Mouse (Mus musculus) layer of hippocampus, adult 8-10 months (tissue): ENCODE data around the gene Nfib. TPM values are rescaled to one million over a fixed set of nuclear protein-coding genes. Genes with fewer than 3 reads are reported as not detected.
A peak's percentile ranks its signal among the peaks of the same experiment; 100 is the strongest.

Source experiments
- DNase-seq, 2 experiments: peaks; one replicate each; pipeline ENCODE4 v3.0.0; 2022; ENCODE audit warnings: low spot score in 2 of 2
- total RNA-seq, 4 experiments: library from RNA; stranded (reverse); gene quantifications; 2 replicates each; pipeline ENCODE4 v1.2.4; 2022

Nfib gene
- total RNA-seq, 4 experiments from 2014 or later = 125 to 165 (median 149) TPM

DNA sequence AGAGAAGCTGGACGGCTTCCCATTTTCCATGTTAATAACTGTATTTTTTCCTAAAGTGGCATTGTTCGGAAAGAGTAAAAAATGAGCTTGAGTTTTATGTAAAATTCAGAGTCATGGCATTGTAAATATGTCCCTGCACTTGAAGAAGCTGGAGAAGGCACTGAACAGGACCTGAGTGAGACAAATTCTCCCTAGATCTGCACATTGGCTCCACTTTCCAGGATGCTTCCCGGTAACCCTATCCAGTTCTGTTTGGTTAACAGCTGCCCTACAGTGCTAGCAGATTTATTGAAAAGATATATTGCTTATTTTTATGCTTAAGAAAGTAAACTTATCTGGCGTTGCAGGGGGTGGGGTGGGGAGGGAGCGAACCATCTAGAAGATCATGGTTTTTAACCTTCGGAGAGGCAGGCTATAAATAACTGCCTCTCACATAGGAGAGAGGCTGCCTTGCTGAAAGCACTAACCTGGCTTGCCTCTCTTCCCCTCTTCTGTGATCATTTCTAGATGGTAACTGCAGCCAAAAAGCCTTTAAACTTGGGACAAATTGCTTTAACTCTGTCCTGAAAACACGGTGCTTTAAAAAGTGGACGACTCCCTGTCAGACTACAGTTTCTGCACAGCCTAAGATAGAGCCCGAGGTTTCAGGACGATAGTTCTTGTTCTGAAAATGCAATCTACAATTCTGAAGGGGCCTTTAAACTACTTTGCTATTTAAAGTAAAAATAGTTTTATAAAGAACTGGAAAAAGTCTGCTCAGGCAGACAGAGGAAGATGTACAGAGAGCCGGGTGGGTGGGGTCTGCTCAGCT lies 394.4 kb downstream of the Nfib start:
- DNase-seq = no peak

DNA sequence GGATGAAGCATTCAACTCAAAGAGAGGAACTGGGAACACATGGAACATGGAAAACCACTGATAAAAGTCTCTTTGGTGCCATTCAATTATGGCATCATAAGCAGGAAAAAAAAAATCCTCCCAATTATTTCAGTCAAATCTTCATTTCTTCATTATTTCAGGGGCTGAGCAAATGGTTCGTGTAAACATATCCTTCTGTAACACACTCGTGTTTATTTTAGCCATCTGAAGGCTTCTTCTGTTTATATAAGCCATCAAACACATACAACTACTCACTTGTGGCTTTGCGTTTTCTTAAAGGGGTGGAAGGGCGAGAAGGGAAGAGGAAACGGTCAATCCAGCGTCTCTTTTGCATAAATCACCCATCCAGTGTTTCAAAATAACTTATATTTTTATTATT lies 399.5 kb downstream of the Nfib start:
- no peak for DNase-seq

DNA sequence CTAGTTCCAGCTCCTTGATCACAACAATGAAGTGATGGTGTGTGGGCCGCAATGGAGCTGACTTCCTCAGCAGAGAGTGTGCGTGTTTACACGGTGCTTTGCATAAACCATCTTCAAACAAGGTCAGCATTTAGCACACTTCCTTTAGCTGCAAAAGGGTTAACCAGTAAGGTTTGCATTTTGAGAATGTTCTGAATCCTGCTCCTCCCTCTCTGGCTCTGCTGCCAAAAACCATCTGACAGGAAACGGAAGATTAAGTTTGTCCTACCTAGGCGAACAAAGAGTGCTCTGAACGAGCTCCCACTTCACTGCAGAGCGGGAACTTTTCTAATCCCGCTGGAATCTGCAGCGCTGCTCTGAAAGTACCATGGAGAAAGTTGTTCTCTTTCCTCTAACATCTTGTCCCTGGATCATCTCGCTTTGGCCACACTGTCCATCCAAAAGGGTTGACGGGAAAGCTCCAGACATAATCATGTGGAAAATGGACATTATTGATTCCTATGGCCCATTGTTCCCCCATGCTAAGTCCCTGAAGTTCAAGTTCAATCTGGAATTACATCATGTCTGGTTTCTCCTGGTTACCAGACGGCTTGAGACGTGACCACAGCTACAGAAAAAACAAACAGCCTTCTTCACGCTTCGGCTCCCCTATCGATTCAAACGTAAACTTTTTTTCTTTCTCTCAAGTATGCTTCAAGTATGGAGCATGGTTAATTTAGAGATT lies 401.2 kb downstream of the Nfib start:
- no peak for DNase-seq

DNA sequence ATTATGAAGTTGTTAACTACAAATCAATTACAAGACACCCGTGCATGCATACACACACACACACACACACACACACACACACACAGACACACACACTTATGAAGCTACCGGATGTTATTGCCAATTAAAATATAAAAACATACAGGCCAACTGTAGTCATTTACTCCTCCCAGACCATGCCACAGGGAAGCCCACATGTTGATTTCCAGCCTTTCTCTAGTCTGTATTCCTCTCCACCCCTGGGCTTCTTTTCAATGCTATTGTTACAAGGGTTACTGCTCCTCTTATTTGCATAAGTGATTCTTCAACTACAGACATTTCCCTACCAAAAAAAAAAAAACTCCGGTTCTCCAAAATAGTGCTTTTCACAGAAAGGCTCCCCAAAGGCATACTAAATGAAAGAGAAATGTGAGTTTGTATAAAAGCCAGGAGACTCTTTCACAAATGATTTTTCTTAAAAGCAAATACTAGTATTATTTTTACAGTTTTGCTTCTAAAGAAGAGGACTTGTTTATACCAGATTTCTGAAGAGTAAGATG lies 402.1 kb downstream of the Nfib start:
- DNase-seq = no peak

DNA sequence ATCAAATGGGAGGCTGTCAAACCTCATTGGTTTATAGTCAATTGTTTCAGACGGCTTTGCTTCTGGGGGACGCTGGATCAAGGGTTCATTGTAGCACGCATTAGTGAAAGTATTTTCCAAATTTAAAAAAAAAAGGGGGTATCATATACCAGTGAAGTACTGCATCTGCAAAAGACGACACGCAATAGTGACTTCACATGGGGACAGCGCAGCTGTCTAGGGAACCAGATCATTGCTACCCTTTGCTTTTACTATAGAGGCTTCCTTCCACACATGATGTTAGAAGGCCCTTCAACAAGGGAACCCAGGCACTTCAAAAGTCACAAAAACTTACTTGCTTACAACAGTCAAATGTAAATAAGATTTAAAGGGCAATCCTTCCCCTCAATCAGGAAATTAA lies 402.6 kb downstream of the Nfib start:
- DNase-seq = no peak

DNA sequence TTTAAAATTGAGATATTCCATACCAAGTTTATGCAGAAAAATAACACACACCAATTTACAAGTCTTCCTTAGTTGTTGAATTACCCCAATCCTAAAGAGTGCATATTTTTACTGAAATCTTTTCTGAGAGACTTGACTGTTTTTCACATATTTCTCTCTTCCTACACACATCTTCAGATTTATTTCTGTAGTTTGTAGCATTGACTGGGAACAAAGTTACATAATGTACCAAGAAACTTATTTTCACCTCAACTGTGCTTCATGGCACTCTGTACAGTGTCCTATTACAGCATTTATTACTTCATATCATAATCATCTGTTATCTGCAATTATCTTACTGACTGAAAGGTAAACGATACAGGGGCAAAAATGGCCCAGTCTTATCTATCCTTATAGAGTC lies 406.9 kb downstream of the Nfib start:
- no peak for DNase-seq

DNA sequence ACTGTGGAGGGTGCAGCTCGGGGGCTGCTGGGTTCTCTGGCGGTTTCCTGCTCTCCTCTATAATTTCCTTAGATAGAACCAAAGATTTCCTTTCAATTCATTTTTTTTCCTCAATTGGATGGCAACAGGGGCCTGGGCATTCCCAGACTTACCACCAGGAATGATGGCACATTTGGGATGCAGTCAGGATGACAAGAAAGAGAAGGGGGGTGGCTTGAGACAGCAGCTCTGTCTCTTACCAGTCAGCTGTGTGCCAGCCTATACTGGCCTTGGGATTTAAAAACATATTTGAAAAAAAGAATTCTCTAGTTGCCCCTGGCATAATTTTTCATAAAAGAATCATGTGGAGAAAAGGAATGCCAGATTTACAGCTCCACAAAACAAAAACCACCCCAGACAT lies 408.0 kb downstream of the Nfib start:
- no peak for DNase-seq

DNA sequence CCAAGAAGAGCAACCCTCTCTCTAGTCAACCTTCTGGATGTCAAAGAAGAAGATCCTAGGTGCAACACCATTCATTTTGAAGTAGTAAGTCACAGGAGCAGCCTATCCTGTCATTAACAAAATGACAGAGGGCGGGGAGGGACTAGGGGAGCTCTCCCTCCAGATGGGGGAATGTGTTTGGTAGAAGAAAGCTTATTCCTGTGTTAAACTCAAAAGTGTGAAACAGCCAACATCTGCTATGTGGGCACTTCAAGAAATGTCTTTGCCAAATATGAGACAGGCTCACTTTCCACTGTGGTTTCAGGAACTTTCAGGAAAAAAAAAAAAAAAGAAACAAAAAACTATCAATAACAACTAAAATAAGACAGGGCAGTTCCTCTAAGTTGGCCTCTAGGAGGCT lies 411.5 kb downstream of the Nfib start:
- DNase-seq = no peak

DNA sequence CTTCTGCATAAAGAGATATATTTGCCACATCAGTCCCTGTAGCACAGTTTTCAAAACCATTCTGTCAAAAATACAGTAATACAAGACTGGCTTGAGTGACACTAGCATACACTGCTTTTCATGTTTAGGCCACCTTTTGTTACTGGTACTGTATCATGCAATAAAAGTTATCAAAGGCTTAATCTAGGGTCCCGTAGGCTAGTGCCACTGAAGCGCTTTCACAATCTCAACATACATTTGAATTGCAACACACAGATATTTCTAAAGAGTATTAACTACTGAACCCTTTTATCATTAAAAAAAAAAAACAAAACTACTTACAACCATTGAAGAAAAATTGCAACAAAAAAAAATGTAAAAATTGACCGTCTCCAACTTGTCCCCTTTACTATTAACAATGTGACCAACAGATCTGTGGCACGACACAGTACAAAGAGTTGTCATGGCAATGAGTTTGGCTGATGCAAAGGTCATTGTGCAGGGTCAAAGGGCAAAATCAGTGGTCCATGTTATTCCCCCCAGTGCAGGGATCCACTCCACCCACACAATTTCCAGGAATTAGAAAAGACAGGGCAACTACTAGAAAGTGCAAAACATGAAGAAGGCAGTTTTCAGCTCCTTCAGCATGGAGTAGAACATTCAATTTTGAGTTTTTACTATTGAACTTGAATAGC lies 414.2 kb downstream of the Nfib start:
- DNase-seq = no peak

DNA sequence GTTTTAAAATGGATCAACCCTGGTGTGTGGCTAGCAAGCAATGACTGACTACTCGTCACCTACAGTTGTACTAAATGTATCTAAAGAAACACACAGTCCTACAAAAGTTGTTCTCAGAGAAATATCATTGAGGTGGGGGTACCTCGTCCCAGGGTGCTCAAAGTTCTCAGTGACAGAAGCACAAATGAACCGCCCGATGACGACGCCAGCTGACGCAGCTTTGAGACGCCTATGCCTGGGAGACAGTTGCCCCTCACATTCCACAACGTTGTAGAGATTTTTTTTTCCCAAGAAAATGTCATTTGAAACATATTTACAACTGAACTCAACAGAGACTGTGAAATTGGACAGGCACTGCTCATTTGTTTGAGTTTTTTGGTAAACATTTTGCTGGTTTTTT lies 414.9 kb downstream of the Nfib start:
- DNase-seq = no peak

DNA sequence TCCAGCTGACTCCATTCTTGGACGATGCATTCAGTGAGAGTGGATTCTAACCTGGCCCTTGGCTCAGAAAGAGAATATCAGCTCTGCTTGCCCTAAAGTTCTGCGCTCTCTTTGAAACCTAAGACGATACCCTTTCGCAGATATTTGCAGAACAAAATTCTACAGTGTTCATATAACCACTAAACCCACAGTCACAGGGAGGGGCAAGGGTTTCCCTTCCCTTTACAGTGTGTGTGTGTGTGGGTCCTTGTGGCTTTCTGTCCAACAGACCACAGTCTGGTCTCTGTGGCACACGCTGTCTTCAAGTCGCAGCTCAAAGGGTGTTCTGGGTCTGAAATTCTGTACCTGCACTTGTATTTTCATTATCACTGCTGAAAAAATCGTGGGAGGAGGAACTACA lies 416.0 kb downstream of the Nfib start:
- DNase-seq = no peak

DNA sequence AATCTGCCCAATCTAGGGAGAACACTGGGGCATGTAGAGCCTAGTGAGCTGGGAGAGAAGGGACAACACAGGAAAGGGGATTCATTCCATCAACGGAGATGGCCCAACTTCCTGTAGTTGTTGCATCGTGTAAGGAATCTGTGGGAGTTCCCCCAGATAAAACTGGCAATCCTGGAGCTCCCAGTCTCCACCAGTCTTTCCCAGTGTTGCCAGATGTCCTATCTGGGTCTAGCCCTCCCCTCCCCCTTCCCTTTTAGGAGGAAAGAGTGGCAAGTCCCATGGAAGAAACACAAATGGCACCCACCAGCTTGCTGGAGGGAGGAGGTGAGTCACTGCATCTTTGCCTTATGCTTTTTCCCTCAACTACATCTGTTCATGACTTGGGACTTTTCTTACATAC lies 417.4 kb downstream of the Nfib start:
- DNase-seq = peak; percentile 38 to 45

DNA sequence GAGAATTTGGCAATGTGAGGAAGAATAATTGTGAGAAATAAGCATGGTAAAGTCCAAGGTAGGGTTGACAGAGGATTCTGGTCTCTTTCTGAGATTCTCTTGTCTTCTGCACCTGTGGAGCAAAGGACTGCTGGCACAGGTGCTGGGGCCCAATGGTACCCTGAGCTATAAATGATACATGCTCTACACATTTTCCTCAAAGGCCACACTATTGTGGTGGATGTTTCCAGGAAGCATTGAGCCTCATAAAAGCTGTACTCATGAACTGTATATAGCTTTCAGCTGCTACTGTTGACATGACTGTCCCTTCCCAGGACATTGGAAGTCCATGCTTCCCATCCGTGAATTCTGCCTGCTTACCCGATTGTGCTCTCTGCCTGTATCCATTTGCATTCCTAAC lies 418.1 kb downstream of the Nfib start:
- no peak for DNase-seq

DNA sequence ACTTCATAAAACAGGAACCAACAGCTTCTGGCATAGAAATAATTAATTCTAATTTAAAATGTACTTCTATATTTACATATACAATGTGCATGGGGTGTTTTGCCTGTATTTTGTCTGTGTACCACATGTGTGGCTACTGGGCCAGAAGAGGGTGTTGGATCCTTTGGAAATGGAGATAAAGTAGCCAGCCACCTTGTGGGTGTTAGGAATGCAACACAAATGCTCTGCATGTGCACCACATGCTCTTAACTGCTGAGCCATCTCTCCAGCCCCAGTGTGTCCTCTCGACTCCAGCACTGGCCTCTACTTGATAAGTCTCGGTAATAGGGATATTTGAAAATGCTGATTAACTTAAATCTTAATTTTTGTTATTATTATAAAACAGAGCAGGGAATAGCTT lies 418.6 kb downstream of the Nfib start:
- no peak for DNase-seq

DNA sequence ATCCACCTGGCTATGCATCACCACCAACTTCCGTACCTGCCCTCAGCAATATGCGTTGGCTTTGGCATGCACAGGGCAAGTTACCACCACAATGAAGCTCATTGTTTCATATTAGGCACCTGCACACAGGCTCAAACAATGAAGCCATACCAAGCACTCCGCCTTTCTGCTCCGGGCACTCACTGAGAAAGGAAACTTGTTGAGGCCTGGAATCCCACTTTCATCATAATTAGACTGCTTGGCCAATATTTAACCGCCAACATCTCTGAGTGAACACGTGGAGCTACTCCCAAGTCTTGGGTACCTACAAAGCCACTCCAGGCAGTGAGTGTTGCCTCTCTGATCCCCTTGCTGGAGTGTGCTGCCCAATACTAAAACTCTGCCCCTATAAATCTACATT lies 422.0 kb downstream of the Nfib start:
- DNase-seq = no peak

DNA sequence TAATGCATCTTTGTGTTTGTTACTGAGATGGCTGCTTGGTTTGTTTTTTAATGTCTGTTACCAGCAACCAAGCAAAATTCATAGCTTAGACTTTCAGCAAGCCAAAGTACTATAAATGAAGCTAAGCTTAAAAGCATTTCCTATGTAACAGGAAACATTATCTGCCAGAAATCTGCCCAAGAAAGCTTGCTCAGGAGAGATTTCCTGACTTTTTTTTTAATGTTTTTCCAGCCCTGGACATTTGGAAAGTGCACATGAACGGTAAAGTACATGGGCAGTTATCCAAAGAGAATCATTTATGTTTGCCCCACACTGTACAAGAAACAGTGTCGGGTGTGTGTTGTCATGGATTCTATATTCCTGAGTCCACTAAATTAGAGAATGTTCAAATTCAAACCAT lies 429.6 kb downstream of the Nfib start:
- DNase-seq = no peak

DNA sequence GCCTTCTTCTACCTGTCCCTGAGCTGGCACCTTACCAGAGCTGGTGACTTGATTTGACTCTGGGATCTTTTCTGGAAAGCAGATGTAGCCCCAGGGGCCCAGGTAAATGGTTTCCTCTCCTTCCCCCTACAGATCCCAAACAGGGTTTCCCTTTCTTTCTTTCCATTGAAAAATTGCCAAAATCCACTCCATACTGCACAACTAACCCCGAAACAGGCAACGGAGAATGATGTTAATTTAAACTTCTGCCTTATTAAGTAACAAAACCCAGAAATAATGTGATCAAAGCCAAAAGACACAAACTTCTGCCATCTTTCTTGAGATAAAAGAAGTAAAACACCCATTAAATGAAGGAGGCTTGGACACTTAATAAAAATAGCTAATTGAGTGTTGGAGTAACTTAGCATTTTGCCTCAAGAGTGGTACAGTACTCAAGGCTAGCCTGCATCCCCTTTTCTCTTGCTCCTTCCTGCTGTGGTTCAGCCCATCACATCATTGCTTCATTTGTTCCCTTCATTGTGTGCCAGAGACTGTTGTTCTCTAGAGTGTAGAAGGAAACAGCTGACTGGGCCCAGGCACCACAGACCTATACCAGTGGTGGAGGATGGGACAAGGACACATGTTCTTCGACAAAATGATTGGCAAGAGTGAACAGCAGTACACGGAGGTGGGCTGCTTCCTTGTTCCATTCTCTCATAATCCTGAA lies 432.3 kb downstream of the Nfib start:
- DNase-seq = no peak

DNA sequence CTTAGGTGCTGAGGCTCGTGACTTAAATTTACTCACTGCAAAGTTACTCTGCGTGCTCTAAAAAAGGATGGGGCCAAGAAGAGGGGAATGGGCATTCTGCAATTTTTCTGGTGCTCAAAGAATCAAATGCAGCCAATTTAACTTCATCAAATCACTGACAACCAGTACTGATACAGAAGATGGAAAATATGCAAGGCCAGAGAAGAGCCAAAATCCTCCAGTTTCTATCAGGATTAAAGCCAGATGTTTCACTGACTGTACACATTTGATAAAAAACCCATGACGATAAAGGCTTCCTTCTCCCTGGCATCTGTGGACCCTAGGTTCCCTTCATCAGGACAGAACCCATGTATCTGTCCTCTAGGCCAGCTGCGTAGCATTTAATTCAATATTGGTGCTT lies 433.5 kb downstream of the Nfib start:
- no peak for DNase-seq

DNA sequence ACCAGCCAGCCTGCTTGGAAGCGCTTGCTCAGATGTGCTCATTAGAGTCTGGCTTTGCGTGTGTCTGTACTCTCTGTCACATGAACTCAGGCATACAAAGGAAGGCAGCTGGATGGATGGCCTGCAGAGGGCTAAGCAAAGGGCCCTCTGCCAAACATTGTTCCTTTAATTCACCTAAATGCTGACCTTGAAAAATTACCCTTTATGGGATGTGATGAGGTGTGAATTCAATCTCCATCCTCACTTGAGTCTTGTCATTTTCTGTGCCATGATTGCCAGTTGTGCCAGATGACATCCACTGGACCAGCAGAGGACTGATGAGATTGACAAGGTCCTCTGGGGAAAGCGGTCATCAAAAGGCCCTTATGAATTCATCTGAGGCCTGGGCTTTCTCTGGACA lies 434.0 kb downstream of the Nfib start:
- no peak for DNase-seq

DNA sequence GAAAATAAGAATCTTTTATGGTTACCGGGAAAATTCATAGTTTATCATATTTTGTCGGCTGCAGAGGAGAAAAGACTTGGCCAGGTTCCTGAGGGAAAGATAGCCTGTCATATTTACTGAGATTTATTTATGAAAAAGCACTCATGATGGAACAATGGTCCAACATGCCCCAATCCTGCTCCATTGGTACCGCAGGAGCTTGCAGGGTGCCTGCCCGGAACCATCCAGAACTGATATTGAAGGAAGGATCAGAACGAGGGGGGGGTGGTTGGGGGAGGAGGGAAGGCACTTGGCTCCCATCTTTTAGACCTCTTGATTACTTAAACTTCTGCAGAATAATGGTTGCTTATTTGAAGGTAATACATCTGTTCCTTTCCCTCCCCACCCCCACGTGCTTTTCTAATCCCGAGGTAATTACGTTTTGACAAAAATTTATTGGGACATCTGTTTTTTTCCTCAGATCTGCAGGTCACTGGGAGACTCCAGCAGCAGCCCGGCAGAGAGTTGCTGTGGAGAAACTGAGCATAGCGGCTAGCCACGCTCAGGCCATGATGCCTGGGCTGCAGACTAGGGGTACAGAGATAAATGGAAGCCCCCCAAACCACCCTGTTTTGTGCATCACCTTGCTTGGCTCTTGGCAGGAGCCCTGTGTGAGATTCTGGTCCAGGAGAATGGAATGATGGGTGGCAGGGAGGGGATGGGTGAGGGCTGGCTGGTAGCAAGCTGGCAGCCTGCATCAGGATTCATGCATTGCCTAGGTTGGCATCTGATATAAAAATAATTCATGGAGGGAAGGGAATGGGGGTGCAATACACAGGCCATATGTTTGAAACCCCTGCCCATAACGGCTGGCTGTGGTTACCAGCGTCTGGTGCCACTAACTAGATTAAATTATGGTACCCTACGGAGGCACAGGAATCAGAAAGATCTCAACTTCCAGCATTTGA lies 437.4 kb downstream of the Nfib start:
- no peak for DNase-seq
